9 mouse cellular contexts compared by ENCODE assay signal in genomic region chr9:114934231-114934630, GRCm38 (mm10). TPM values are rescaled to one million over a fixed set of nuclear protein-coding genes. Genes with fewer than 3 reads are reported as not detected.
DNase-seq lines count a peak whose midpoint lies in the region; ATAC-seq and TF ChIP-seq lines count a peak whose summit lies in the region.
"Had no signal": no experiment of that assay in that cellular context is flagged by ENCODE, and none has a peak within 500 bp of the region (broad histone marks: within the 10 kb centered on the region; RNA-seq: fewer than 3 reads in every experiment).

No protein-coding gene starts in this region.

- peak overlapping the region; percentile 29 for H3K4me3 ChIP-seq in ES-Bruce4 (ENCODE audit: low read depth, low read length)
- peak overlapping the region; percentile 60; the same call in 1 of the 2 replicates for H3K4me3 ChIP-seq in liver, postnatal 0 days (ENCODE audit: low read depth, low read length)
- peak overlapping the region; percentile 78 for H3K4me3 ChIP-seq in stomach, postnatal 0 days (ENCODE audit: low read depth, low read length)

- 0 out of 2 replicates have a peak, but pooled peaks have one; percentile 21 for ATAC-seq in granulocyte monocyte progenitor cell, adult 5-6 weeks (replicated peaks; ENCODE audit: poor library complexity, severe bottlenecking)
- ATAC-seq in liver, postnatal 0 days: no peak
- ATAC-seq in stomach, postnatal 0 days (ENCODE audit: low FRiP score, low TSS enrichment): no peak

- TF ChIP-seq EP300 in ES-Bruce4 (IDR thresholded peaks at IDR 0.05; ENCODE audit: insufficient read depth, low read depth, low read length): no peak
- TF ChIP-seq EP300 in liver, postnatal 0 days (IDR thresholded peaks at IDR 0.05; ENCODE audit: low read depth): no peak
- no peak for TF ChIP-seq EP300 in stomach, postnatal 0 days (optimal IDR thresholded peaks at IDR 0.05)

- TF ChIP-seq CTCF in ES-Bruce4 (IDR thresholded peaks at IDR 0.05; ENCODE audit: low read depth, low read length): no peak
- TF ChIP-seq CTCF in liver, postnatal 0 days (IDR thresholded peaks at IDR 0.05; ENCODE audit: low read depth): 0 out of 2 replicates have a peak, but pooled peaks have one; percentile 6
- TF ChIP-seq CTCF in stomach, postnatal 0 days (IDR thresholded peaks at IDR 0.05; ENCODE audit: low read depth): peak; percentile 13; the same call in 1 of the 2 replicates

- no peaks in the 10 kb centered on the region for H3K9me3 ChIP-seq in ES-Bruce4 (replicated peaks; ENCODE audit: control insufficient read depth, insufficient read depth, low read length, poor library complexity, severe bottlenecking)
- no peaks in the 10 kb centered on the region for H3K9me3 ChIP-seq in liver, postnatal 0 days (ENCODE audit: low read length)
- H3K9me3 ChIP-seq in stomach, postnatal 0 days (ENCODE audit: control insufficient read depth, low read length): no peaks in the 10 kb centered on the region

- no peak overlapping the region for H3K9ac ChIP-seq in ES-Bruce4 (ENCODE audit: low read depth, poor library complexity, severe bottlenecking)
- H3K9ac ChIP-seq in liver, postnatal 0 days (replicated peaks): no peak overlapping the region; the same call in 1 of the 2 replicates
- H3K9ac ChIP-seq in stomach, postnatal 0 days (ENCODE audit: low read length): no peak overlapping the region

- H3K27me3 ChIP-seq in ES-Bruce4 (ENCODE audit: control insufficient read depth, insufficient read depth, low read length, poor library complexity, severe bottlenecking): no peaks in the 10 kb centered on the region
- H3K27me3 ChIP-seq in liver, postnatal 0 days (ENCODE audit: insufficient read depth, low read length): no peaks in the 10 kb centered on the region
- H3K27me3 ChIP-seq in stomach, postnatal 0 days (ENCODE audit: control insufficient read depth, insufficient read depth, low read length): no peaks in the 10 kb centered on the region

- H3K36me3 ChIP-seq in ES-Bruce4 (ENCODE audit: control insufficient read depth, insufficient read depth, low read length, poor library complexity, severe bottlenecking): no peaks in the 10 kb centered on the region
- no peaks in the 10 kb centered on the region for H3K36me3 ChIP-seq in liver, postnatal 0 days (replicated peaks; ENCODE audit: insufficient read depth, low read length)
- no peaks in the 10 kb centered on the region for H3K36me3 ChIP-seq in stomach, postnatal 0 days (ENCODE audit: control insufficient read depth, insufficient read depth, low read length)

- H3K4me1 ChIP-seq in ES-Bruce4 (ENCODE audit: control insufficient read depth, insufficient read depth, low read length): peaks cover 2% of the 10 kb centered on the region
- peaks cover 20% of the 10 kb centered on the region for H3K4me1 ChIP-seq in liver, postnatal 0 days (ENCODE audit: insufficient read depth)
- H3K4me1 ChIP-seq in stomach, postnatal 0 days (replicated peaks; ENCODE audit: control insufficient read depth, insufficient read depth): 0 out of 2 replicates have a peak, but pooled peaks cover 5% of the 10 kb centered on the region

- peak; percentile 87 for DNase-seq in heart, adult 11 months
- no peak for DNase-seq in heart, adult 9 months (ENCODE audit: low spot score in 2 of 2)
- no peak for DNase-seq in liver, postnatal 0 days
- no peak for DNase-seq in stomach, postnatal 0 days (ENCODE audit: low spot score)
- DNase-seq in cerebellum, adult 18-20 months: no peak
- no peak for DNase-seq in layer of hippocampus, postnatal 14 days (ENCODE audit: low spot score in 2 of 2)

- WGBS in liver, postnatal 0 days (ENCODE audit: insufficient replicate concordance): 51% methylated on average over 11 of the region's 11 CpGs
- 43% methylated on average over 11 of the region's 11 CpGs for WGBS in stomach, postnatal 0 days

- TF ChIP-seq POLR2A in ES-Bruce4 (IDR thresholded peaks at IDR 0.05; ENCODE audit: insufficient read depth, low read length): no peak

- no peak overlapping the region for H3K27ac ChIP-seq in ES-Bruce4 (ENCODE audit: insufficient read depth, low read length)
- peak overlapping the region; percentile 87 for H3K27ac ChIP-seq in liver, postnatal 0 days (ENCODE audit: low read depth)
- H3K27ac ChIP-seq in stomach, postnatal 0 days (replicated peaks): peak overlapping the region; percentile 30; the same call in 1 of the 2 replicates

- peak overlapping the region; percentile 76 for H3K4me2 ChIP-seq in liver, postnatal 0 days (ENCODE audit: low read depth, low read length)
- H3K4me2 ChIP-seq in stomach, postnatal 0 days (replicated peaks; ENCODE audit: low read depth): peak overlapping the region; percentile 92

RNA-seq across cellular contexts. Expression of gene Gpd1l, which starts 0.4 kb away (rescaled TPM):
- 14.4 and 14.5 TPM in 2 replicates for polyA plus RNA-seq in ES-Bruce4 (2011; ENCODE audit: insufficient read depth, insufficient read length, low read depth, missing spikeins)
- total RNA-seq in granulocyte monocyte progenitor cell, adult 5-6 weeks (2014; fragmentation: Nextera tagmentation): 31.0 and 42.0 TPM in 2 replicates
- total RNA-seq in granulocyte monocyte progenitor cell, adult 5-6 weeks (2017): 33.7 and 36.8 TPM in 2 replicates
- 6.8 and 7.0 TPM in 2 replicates for polyA plus RNA-seq in liver, postnatal 0 days (2015; fragmentation: Nextera tagmentation; extraction: Ambion mirVana)
- 17.3 and 19.2 TPM in 2 replicates for polyA plus RNA-seq in stomach, postnatal 0 days (2015; fragmentation: Nextera tagmentation; extraction: Ambion mirVana)
- 10 to 100 TPM; 76.8 to 81.1 TPM for total RNA-seq in layer of hippocampus, postnatal 14 days (2021)
- total RNA-seq: MEL had no signal

RNA-seq across cellular contexts. Expression of gene Osbpl10, which starts 44.1 kb away (rescaled TPM):
- 6.0 and 8.3 TPM in 2 replicates for polyA plus RNA-seq in ES-Bruce4 (2011; ENCODE audit: insufficient read depth, insufficient read length, low read depth, missing spikeins)
- total RNA-seq in granulocyte monocyte progenitor cell, adult 5-6 weeks (2014; fragmentation: Nextera tagmentation): 0.45 TPM in 1 of 2 replicates, not detected in the other
- total RNA-seq in granulocyte monocyte progenitor cell, adult 5-6 weeks (2017): 0.13 and 0.21 TPM in 2 replicates
- 0.07 and 0.20 TPM in 2 replicates for polyA plus RNA-seq in liver, postnatal 0 days (2015; fragmentation: Nextera tagmentation; extraction: Ambion mirVana)
- polyA plus RNA-seq in stomach, postnatal 0 days (2015; fragmentation: Nextera tagmentation; extraction: Ambion mirVana): 1.4 and 1.7 TPM in 2 replicates
- 10 to 100 TPM; 17.1 to 19.7 TPM for total RNA-seq in layer of hippocampus, postnatal 14 days (2021)
- total RNA-seq: MEL had no signal

RNA-seq across cellular contexts. Expression of gene Rps27rt, which starts 48.3 kb away (rescaled TPM):
- polyA plus RNA-seq in ES-Bruce4 (2011; ENCODE audit: insufficient read depth, insufficient read length, low read depth, missing spikeins): 3,274 and 3,343 TPM in 2 replicates
- total RNA-seq in granulocyte monocyte progenitor cell, adult 5-6 weeks (2014; fragmentation: Nextera tagmentation): 358 and 366 TPM in 2 replicates
- 177 and 225 TPM in 2 replicates for total RNA-seq in granulocyte monocyte progenitor cell, adult 5-6 weeks (2017)
- 300 and 353 TPM in 2 replicates for polyA plus RNA-seq in liver, postnatal 0 days (2015; fragmentation: Nextera tagmentation; extraction: Ambion mirVana)
- polyA plus RNA-seq in stomach, postnatal 0 days (2015; fragmentation: Nextera tagmentation; extraction: Ambion mirVana): 682 and 701 TPM in 2 replicates
- total RNA-seq in layer of hippocampus, postnatal 14 days (2021): 10 to 100 TPM; 19.4 to 27.4 TPM
